Mouse (Mus musculus) fat pad, adult 2 months (tissue): ENCODE results near the gene Gm49027.

Experiments
- DNase-seq: peaks from one replicate; pipeline ENCODE4 v3.0.0-alpha.2; 2011; ENCODE audit warnings: low read depth, low spot score; ENCODE audit errors: extremely low read depth

Gene Gm49027

DNA sequence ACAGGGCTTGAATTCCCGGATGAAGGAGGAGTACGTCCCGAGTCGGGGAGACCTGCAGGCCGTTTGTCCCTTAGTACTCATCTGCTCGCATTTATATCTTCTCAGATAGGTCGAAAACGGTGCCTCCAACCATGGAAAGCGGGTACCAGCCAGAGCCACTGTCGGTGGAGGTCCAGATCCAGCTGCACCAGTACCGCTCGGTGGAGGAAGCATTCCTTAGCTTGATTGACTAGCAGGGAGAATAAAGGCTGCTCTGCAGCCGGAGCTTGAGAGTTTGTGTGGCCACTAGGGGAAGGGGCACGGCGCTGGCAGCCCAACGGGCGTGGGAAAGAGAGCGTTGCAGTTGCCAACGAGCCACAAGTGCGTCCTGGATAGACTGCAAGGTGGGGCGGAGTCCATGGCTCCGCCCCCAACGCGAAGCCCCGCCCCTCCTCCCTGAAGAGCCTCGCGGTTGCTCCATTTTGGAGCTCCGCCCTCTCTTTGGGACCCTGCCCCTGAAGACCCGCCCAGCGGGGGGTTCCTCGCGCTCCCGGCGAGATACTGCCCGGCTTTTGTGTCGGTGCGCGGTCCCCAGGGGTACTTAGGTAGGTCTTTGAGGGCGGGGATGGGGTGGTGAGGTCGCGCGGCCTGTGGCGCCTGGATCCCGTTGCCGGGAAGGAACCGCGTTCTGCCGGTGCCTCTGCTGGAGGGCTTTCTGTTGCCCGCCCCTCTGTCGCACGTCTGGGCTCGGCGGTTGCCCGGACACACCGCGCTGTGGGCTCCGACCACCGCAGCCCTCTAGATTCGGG, 17.2 kb downstream of the Gm49027 start:
- DNase-seq: no peak

DNA sequence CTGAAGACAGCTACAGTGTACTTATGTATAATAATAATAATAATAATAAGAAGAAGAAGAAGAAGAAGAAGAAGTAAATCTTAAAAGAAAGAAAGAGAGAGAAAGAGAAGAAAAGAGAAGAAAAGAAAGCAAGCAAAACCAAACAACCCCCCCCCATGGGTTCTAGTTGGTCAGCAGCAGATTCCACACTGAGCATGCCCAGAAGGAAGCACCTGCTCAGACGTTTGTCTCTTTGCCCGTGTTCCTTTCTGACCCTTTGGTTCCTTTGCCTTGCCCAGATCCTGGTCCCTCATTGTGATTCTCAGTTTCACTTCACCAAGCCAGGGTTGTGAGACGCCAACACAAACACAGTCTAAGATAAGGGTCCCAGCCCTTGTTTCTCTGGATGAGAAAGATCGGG, 23.3 kb downstream of the Gm49027 start:
- DNase-seq: no peak

DNA sequence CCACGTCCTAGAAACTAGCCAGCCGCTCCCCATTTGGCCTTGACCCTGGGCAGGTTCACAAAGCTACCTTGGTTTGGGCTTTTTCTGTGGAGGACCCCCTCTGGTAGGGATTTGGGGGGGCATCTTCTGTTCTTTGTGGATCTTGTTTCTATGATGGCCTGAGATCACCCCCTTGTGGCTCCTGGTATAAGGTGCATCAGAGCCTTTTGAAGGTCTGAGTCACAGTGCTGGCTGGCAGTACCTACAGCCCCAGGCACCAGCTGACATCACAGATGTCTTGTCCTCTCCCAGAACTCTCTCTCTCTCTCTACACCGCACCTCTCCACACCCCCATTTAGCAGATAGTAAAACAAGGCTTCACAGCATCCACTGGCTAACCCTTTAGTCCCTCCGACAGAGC, 25.6 kb downstream of the Gm49027 start:
- no peak for DNase-seq

DNA sequence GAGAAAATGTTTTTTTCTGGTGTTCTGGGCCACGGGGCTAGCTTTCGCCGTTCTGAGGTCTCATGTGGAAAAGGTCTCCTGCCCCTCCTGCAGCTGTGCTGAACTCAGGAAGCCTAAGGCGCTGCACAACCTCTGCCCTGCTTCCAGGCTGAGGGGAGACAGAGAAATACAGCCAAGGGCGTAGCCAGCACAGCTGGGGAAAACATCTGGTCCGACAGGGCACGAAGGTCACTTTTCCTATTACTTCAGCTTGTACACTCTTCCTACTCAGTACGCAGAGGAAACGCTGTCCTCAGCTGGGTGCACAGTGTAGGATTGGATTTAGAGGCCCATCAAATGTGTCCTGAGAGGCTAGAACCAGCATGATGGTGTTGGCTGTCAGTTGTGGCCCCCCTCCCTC, 35.4 kb downstream of the Gm49027 start:
- DNase-seq: no peak

DNA sequence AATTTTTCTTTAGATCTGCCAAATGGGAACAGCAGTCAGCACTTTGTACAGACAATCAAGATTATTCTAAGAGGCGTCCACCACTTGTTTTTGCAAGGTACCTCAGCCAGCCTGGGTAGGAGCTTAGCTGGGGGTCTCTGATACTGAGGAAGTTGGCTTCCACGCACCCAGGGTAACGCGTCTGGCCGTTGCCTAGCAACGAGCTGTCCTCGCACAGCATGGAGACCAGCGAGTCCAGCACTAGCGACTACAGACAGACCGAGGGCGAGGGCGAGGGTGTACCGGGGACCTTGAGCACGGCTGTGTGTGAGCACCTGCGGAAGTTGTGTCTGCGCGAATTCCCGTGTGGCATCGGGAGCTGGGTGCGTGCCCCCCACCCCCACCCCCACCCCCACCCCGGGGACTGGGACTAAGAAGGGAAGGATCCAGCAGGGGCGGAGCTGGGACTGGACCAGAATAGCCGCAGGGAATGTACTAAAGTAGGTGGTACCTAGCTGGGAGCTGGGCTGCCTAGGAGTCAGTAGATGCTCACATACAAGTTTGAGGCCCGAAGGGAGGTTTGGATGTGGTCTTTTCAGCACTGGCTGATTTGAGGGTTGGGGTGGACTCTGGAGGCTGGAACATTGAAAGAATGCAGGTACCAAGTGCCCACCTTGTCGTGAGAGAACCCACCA, 36.0 kb downstream of the Gm49027 start, which contains the start of the genes Lrrc43 and Il31:
TSS of gene Lrrc43 (plus strand) at position 194 of the 674 bp plus-strand sequence.
TSS of gene Il31 (minus strand) at position 378 of the 674 bp plus-strand sequence.
- DNase-seq: no peak

DNA sequence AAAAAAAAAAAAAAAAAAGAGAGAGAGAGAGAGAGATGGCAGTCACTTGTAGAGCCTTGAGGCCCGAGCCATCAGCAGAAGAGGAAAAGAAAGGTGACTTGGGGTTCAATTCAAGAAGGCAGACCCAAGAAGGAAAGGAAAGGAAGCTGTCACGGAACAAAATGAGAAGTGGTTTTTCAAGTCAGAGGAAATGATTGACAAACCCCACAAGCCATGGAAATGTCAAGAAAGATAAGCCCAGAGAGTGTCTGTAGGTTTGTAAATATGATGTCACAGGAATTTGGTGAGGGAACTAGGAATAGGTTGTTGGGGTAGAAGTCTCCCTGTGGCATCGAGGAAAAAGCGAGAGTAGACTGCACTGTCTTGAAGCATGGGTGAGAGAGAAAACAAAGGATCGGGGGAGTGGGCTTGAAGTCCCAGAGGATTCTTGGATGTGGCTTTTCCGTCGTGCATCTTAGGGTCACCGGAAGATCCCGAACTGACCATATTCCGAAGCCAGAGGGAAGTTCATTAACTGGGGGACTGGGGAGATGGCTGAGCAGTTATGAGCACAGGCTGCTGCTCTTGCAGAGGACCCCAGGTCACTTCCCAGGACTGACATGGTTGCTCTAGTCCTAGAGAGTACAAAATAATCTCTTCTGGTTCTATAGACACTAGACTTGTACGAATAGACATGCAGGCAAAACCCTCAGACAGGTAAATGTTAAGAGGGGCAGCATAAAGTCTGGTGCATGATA, 37.5 kb downstream of the Gm49027 start:
- no peak for DNase-seq

DNA sequence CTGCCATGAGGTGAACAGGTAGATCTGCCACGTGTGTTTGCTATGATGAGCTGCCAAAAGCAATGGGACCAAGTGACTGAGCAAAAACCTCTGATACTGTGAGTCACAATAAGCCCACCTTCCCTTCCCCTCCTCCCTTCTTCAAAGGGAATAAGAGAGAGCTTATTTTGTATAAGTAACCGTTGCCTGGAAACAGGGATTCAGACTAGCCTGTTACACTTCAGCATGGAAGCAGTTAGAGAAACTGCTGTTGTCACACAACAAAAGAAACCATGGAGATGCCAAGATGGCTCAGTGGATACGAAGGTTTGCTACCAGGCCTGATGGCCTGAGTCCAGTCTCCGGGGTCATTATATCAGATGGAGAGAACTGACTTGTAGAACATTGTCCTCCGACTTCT, 51.5 kb downstream of the Gm49027 start:
- no peak for DNase-seq

DNA sequence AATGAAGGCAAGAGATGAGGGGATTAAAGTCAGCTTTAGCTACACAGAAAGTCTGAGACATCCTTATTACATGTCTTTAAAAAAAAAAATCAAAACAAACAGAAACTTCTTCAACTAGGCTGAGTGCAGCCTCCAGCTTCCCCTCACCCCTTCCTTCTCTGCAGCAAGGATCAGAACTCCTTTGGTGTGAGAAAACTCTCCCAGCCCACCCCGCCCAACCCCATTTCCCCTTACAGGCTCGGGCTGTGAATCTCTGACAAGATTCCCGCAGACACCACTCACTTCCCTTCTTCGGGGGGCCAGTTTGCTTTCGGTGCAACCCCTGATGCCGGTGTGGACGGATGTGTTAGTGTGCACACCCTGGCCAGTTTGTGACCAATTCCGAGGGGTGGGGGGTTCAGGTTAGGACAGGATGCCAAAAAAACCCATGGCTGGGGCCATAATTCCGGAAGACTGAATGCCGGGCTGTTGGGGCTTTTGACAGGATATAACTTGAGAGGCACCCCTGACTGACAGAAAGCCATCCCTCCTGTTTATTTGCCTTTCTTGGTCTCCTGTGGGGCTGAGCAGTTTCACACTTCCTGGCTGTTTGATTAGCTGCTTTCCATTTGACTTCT, 54.4 kb downstream of the Gm49027 start:
- no peak for DNase-seq

DNA sequence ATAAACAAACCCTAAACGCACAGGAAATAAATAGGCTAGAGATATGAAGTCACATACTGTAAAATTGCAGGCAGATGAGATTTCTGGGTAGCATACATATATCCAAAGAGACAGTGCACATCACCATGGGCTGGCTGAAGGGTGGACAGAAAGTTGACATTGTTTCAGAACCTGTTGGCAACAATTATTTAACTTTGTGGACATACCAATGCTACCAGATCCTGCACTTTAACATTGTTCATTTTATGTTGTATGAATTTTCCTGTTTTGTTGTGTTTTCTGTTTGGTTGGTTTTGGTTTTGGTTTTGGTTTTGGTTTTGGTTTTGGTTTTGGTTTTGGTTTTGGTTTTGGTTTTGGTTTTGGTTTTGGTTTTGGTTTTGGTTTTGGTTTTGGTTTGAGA, 60.6 kb downstream of the Gm49027 start:
- no peak for DNase-seq
